Mouse (Mus musculus) kidney, embryonic 16.5 days (tissue): Measurements from ENCODE around the gene Dscaml1. TPM values are rescaled to one million over a fixed set of nuclear protein-coding genes. Genes with fewer than 3 reads are reported as not detected.

Experiments
- ATAC-seq: fragments of 200-750 bp; cut with Nextera tagmentation; 2 replicates; pipeline ENCODE4 v1.8.0; 2017; ENCODE audit warnings: moderate TSS enrichment; ENCODE audit not compliant: low FRiP score, low TSS enrichment
- H3K27ac ChIP-seq: fragments of 300-500 bp; sonication (generic); 2 replicates; pipeline ENCODE4 v1.5.1; 2014; ENCODE audit warnings: low read length
- H3K27me3 ChIP-seq: fragments of 300-500 bp; sonication (generic); 2 replicates; pipeline ENCODE4 v1.6.1; 2014; ENCODE audit warnings: low read length, control low read depth, mixed read lengths; ENCODE audit not compliant: insufficient read depth
- H3K36me3 ChIP-seq: fragments of 300-500 bp; sonication (generic); 2 replicates; pipeline ENCODE4 v1.6.1; 2014; ENCODE audit warnings: low read length, control low read depth, mixed read lengths; ENCODE audit not compliant: insufficient read depth
- H3K4me1 ChIP-seq: fragments of 300-500 bp; sonication (generic); 2 replicates; pipeline ENCODE4 v1.6.1; 2014; ENCODE audit warnings: low read length, control low read depth, mixed read lengths; ENCODE audit not compliant: insufficient read depth
- H3K4me2 ChIP-seq: fragments of 300-500 bp; sonication (generic); replicated peaks from 2 replicates; pipeline ENCODE4 v1.6.1; 2014; ENCODE audit warnings: low read depth, low read length
- H3K4me3 ChIP-seq: fragments of 300-500 bp; sonication (generic); 2 replicates; pipeline ENCODE4 v1.5.1; 2014; ENCODE audit warnings: mild to moderate bottlenecking, low read length
- H3K9ac ChIP-seq: fragments of 300-500 bp; sonication (generic); replicated peaks from 2 replicates; pipeline ENCODE4 v1.6.1; 2014; ENCODE audit warnings: low read length
- H3K9me3 ChIP-seq: fragments of 300-500 bp; sonication (generic); 2 replicates; pipeline ENCODE4 v1.6.1; 2016; ENCODE audit warnings: low read length, control low read depth
- WGBS: fragments of 180-500 bp; shearing (Covaris S2); extraction: QIAGEN DNeasy Blood & Tissue Kit; methylation state at CpG from one replicate; pipeline ENCODE4 v1.1.7; 2014; 5-methylcytosine and 5-hydroxymethylcytosine counted together
- polyA plus RNA-seq: library from polyadenylated mRNA; unstranded; fragments of >200 nt; fragmentation: Nextera tagmentation; extraction: Ambion mirVana; gene quantifications from 2 replicates; pipeline ENCODE4 v1.2.1, GENCODE M21; 2015

The Dscaml1 gene
- polyA plus RNA-seq, 1 experiment from 2014 or later = 0.37 TPM

- no peaks in the 10 kb centered on the region for H3K27me3 ChIP-seq
- no peak overlapping the region for H3K27ac ChIP-seq
- H3K36me3 ChIP-seq = no peaks in the 10 kb centered on the region
- WGBS = 75% methylated on average over 16 of the region's 16 CpGs
- H3K9ac ChIP-seq = no peak overlapping the region
- no peak overlapping the region for H3K4me3 ChIP-seq
- no peaks in the 10 kb centered on the region for H3K4me1 ChIP-seq
- H3K9me3 ChIP-seq = no peaks in the 10 kb centered on the region
- no peak for ATAC-seq
- H3K4me2 ChIP-seq = no peak overlapping the region
Measured at GRCm38 (mm10) chr9:45440083-45440784, 13.8 kb downstream of the Dscaml1 start.

DNA sequence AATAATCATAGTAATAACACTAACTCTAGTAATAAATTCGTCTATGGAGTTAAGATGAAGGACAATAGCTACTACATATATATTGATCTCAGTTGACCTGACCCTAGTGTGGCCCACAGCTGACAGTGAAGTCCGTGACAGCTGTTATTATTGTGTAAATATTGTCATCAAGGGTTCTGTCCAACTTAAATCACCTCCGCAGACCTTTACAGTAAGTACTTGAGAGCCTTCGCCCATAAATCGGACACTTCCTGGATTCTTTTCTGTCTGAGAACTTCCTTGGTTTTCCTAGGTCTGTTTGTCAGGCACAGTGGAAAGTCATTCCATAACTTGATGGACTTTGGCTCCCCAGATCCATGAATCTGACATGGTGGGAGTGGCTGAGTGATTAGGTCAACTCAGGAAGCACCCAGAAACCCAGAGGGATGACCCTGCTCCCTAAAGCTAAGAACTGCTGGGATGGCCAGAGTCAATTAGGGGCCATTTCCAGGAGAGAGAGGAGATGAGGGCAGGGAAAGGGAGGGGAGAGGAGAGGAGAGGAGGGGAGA lies 17.9 kb downstream of the Dscaml1 start:
- no peak for ATAC-seq

DNA sequence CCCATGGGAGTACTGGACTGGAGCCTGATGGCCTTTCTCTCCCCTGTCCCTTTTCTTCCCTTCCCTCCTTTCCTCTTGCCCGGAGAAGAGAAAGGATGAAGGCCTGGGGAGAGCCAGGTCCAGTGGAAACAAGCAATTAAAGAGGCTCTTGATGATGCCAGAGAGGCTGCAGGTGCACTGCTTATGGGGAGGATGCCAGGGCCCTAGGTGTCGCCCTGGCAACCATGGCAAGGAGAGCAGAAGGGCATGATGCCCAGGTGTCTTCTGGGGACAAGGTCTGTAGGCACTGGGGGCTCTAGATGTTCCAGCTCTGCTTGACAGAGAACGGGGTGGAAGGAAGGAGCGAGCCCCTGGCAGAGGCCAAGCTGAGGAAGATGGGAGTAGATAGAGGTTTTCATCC lies 23.2 kb downstream of the Dscaml1 start:
- H3K36me3 ChIP-seq = no peaks in the 10 kb centered on the region
- H3K9me3 ChIP-seq = no peaks in the 10 kb centered on the region
- no peak overlapping the region for H3K4me3 ChIP-seq
- no peak overlapping the region for H3K4me2 ChIP-seq
- 85% methylated on average over 4 of the region's 4 CpGs for WGBS
- ATAC-seq = no peak
- no peaks in the 10 kb centered on the region for H3K4me1 ChIP-seq
- no peak overlapping the region for H3K9ac ChIP-seq
- H3K27ac ChIP-seq = no peak overlapping the region
- H3K27me3 ChIP-seq = no peaks in the 10 kb centered on the region

More for the DNA sequence above, 17.9 kb downstream of the Dscaml1 start:
- H3K36me3 ChIP-seq = no peaks in the 10 kb centered on the region
- no peaks in the 10 kb centered on the region for H3K4me1 ChIP-seq
- no peaks in the 10 kb centered on the region for H3K27me3 ChIP-seq
- no peak overlapping the region for H3K4me3 ChIP-seq
- H3K27ac ChIP-seq = no peak overlapping the region
- 63% methylated on average over 5 of the region's 5 CpGs for WGBS
- no peak overlapping the region for H3K9ac ChIP-seq
- H3K9me3 ChIP-seq = no peaks in the 10 kb centered on the region
- no peak overlapping the region for H3K4me2 ChIP-seq

GRCm38 (mm10) chr9:45451346-45451745 lies 24.9 kb downstream of the Dscaml1 start:
- H3K27me3 ChIP-seq = no peaks in the 10 kb centered on the region
- H3K9me3 ChIP-seq = no peaks in the 10 kb centered on the region
- no peak overlapping the region for H3K4me3 ChIP-seq
- 89% methylated on average over 4 of the region's 4 CpGs for WGBS
- H3K4me1 ChIP-seq = no peaks in the 10 kb centered on the region
- H3K4me2 ChIP-seq = no peak overlapping the region
- H3K36me3 ChIP-seq = no peaks in the 10 kb centered on the region
- H3K9ac ChIP-seq = no peak overlapping the region
- H3K27ac ChIP-seq = no peak overlapping the region
- ATAC-seq = no peak

- H3K4me1 ChIP-seq = no peaks in the 10 kb centered on the region
- ATAC-seq = no peak
- H3K9ac ChIP-seq = no peak overlapping the region
- 87% methylated on average over 10 of the region's 10 CpGs for WGBS
- no peaks in the 10 kb centered on the region for H3K27me3 ChIP-seq
- H3K27ac ChIP-seq = no peak overlapping the region
- H3K4me3 ChIP-seq = no peak overlapping the region
- H3K36me3 ChIP-seq = no peaks in the 10 kb centered on the region
- H3K9me3 ChIP-seq = no peaks in the 10 kb centered on the region
- no peak overlapping the region for H3K4me2 ChIP-seq
Measured at GRCm38 (mm10) chr9:45454032-45454431, 27.6 kb downstream of the Dscaml1 start.

DNA sequence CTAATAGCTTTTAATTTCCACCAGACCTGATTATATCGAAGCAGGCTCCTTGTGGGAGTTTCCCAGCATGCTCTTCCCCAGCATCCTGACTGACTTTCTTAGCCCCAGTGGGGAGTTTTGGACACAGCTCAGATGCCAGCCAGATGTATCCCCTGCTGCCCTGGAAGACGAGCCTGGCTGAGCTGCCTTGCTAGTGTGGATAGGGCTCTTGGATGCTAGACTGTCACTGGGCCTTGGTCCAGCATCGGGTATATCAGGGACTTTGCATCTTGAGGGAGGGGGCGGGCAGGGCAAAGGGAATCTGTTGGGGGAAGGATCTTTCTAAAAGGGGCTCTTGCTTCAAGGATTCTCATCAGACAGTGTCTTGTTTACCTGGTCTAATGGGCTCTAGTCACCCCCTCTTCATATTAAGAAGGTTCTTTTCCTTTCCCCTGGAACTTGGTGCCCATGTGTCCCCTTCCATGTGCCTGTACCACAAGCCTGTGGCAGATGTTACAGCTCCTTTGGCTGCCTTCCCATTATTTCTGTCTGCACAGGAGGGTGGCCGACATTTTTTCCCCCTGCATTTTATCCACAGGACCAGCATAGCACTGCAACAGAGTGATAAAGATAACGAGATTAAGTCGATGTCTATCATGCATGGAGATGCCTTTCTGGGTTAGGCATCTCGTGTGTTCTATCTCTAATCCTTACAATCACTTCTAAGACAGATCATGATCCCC lies 28.6 kb downstream of the Dscaml1 start:
- no peak overlapping the region for H3K27ac ChIP-seq
- ATAC-seq = no peak
- H3K9me3 ChIP-seq = no peaks in the 10 kb centered on the region
- H3K27me3 ChIP-seq = no peaks in the 10 kb centered on the region
- no peak overlapping the region for H3K4me2 ChIP-seq
- 77% methylated on average over 8 of the region's 8 CpGs for WGBS
- no peak overlapping the region for H3K4me3 ChIP-seq
- no peak overlapping the region for H3K9ac ChIP-seq
- H3K36me3 ChIP-seq = no peaks in the 10 kb centered on the region
- H3K4me1 ChIP-seq = no peaks in the 10 kb centered on the region

GRCm38 (mm10) chr9:45457200-45457599 lies 30.8 kb downstream of the Dscaml1 start:
- H3K4me1 ChIP-seq = no peaks in the 10 kb centered on the region
- H3K9me3 ChIP-seq = no peaks in the 10 kb centered on the region
- H3K9ac ChIP-seq = no peak overlapping the region
- no peak for ATAC-seq
- H3K27me3 ChIP-seq = no peaks in the 10 kb centered on the region
- H3K4me2 ChIP-seq = no peak overlapping the region
- no peak overlapping the region for H3K27ac ChIP-seq
- WGBS = 19% methylated on average over 7 of the region's 7 CpGs
- H3K36me3 ChIP-seq = no peaks in the 10 kb centered on the region
- no peak overlapping the region for H3K4me3 ChIP-seq

DNA sequence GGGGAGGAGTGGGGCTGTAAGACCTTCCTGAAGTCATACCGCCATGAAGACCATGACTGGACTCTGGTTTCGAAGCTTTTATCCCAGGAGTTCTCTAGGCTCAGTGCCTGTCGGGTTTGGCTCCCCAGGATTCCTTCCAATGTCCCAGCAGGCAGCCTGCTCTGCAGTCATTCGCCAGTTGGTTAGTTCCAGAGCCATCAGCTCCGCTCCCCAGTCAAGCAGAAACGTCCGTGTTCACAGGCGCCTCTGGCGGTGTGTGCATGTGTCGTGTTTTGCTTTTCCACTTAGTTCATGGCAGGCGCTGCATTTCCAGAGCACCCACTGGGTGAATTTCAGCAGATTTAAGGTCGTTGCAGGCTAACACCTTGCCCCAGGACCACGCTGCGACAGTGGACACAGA lies 31.9 kb downstream of the Dscaml1 start:
- no peaks in the 10 kb centered on the region for H3K36me3 ChIP-seq
- H3K9ac ChIP-seq = no peak overlapping the region
- no peak overlapping the region for H3K27ac ChIP-seq
- H3K9me3 ChIP-seq = no peaks in the 10 kb centered on the region
- H3K4me1 ChIP-seq = no peaks in the 10 kb centered on the region
- no peak overlapping the region for H3K4me2 ChIP-seq
- 52% methylated on average over 14 of the region's 14 CpGs for WGBS
- no peaks in the 10 kb centered on the region for H3K27me3 ChIP-seq
- H3K4me3 ChIP-seq = no peak overlapping the region
- ATAC-seq = no peak

DNA sequence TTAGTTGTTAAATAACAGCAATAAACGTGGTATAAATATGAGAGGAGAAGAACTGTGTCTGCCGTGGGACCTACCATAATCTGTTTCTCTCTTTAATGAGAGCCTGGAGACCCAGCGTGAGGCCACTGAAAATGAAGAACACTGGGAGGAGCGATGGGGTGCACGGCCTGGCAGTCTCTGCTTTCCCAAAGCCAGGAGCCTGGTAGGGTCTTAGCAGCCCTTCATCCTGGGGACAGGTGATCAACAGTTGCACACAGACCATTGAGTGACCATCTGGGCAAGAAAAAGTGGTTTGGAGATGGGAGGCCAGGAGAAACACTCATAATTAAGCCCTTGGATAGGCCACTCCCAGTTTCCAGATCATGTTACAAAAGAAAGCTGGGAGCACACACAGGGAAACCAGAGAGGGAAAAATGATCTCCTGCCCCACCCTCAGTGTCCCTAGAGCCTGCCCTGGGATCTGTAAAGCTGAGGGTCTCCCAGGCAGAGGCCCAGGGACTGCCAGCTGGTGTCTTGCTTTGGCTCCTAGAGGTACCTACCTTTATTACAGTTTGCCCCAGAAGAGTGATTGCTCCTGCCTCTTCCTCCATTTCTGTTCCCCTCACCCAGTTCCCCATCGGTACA lies 39.1 kb downstream of the Dscaml1 start:
- ATAC-seq = peak; percentile 87
- no peaks in the 10 kb centered on the region for H3K36me3 ChIP-seq
- H3K9ac ChIP-seq = no peak overlapping the region
- WGBS = 22% methylated on average over 6 of the region's 6 CpGs
- peaks cover 9% of the 10 kb centered on the region for H3K4me1 ChIP-seq
- H3K27me3 ChIP-seq = no peaks in the 10 kb centered on the region
- H3K9me3 ChIP-seq = no peaks in the 10 kb centered on the region
- H3K27ac ChIP-seq = peak overlapping the region; percentile 27; the same call in 1 of the 2 replicates
- H3K4me3 ChIP-seq = no peak overlapping the region
- no peak overlapping the region for H3K4me2 ChIP-seq
